ENCODE assay signal across 19 mouse cellular contexts in the genomic region with DNA sequence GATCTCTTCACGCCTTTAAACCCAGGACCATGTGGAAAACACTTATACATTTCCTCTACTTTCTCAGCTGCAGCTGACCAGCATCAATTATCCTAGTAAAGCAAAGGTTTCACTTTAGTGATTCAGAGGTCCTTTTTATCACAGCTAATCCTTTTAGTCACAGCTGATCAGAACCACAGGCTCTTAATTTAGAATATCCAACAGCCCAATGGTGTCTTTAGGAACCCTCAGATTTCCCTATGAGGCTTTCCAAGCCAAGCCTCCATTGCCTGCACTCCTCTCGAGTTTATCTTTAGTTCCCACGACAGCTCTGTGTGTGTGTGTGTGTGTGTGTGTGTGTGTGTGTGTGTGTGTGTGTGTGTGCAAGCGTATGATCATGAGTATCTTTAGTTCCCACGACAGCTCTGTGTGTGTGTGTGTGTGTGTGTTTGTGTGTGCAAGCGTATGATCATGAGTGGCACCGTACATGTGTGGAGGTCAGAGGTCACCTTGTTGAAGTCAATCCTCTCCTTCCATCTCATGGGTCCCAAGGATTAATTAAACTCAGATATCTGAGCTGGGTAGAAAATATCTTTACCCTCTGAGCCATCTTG.
A peak's percentile ranks its signal among the peaks of the same experiment; 100 is the strongest.
DNase-seq lines count a peak whose midpoint lies in the region; ATAC-seq lines count a peak whose summit lies in the region.
"Had no signal": no experiment of that assay in that cellular context is flagged by ENCODE, and none has a peak within 500 bp of the region (broad histone marks: within the 10 kb centered on the region; RNA-seq: fewer than 3 reads in every experiment).

No protein-coding gene starts in this region.

- DNase-seq in hindbrain, embryonic 11.5 days (ENCODE audit: low spot score), result no peak
- DNase-seq in hindbrain, embryonic 14.5 days (ENCODE audit: low spot score), result no peak
- DNase-seq in midbrain, embryonic 10.5 days (ENCODE audit: low spot score), result no peak
- DNase-seq: adrenal gland, postnatal 14 days; cerebellum, adult 2 months; cerebellum, postnatal 10 days; gastrocnemius, postnatal 36 days; heart, adult 11 months; heart, postnatal 36 days had no signal

- H3K27me3 ChIP-seq in hindbrain, embryonic 11.5 days (ENCODE audit: control insufficient read depth, insufficient read depth, low read length), result no peaks in the 10 kb centered on the region
- no peaks in the 10 kb centered on the region for H3K27me3 ChIP-seq in hindbrain, embryonic 14.5 days (ENCODE audit: control insufficient read depth, insufficient read depth, low read length)
- no peaks in the 10 kb centered on the region for H3K27me3 ChIP-seq in midbrain, embryonic 12.5 days
- no peaks in the 10 kb centered on the region for H3K27me3 ChIP-seq in midbrain, embryonic 10.5 days (ENCODE audit: low read depth, poor library complexity, severe bottlenecking)
- no peaks in the 10 kb centered on the region for H3K27me3 ChIP-seq in midbrain, embryonic 13.5 days
- H3K27me3 ChIP-seq in neural tube, embryonic 13.5 days, result no peaks in the 10 kb centered on the region
- H3K27me3 ChIP-seq: heart, embryonic 13.5 days; hindbrain, embryonic 15.5 days; Patski had no signal

- H3K4me3 ChIP-seq in hindbrain, embryonic 11.5 days (ENCODE audit: low read depth, low read length), result no peak overlapping the region
- no peak overlapping the region for H3K4me3 ChIP-seq in hindbrain, embryonic 14.5 days (replicated peaks; ENCODE audit: low read length)
- no peak overlapping the region for H3K4me3 ChIP-seq in midbrain, embryonic 12.5 days
- H3K4me3 ChIP-seq in midbrain, embryonic 10.5 days, result no peak overlapping the region
- H3K4me3 ChIP-seq in midbrain, embryonic 13.5 days (replicated peaks), result no peak overlapping the region
- no peak overlapping the region for H3K4me3 ChIP-seq in neural tube, embryonic 13.5 days
- H3K4me3 ChIP-seq: embryonic facial prominence, embryonic 10.5 days; heart, embryonic 13.5 days; hindbrain, embryonic 15.5 days had no signal

- H3K9ac ChIP-seq in hindbrain, embryonic 11.5 days (ENCODE audit: low read depth, low read length), result no peak overlapping the region
- H3K9ac ChIP-seq in hindbrain, embryonic 14.5 days, result no peak overlapping the region
- no peak overlapping the region for H3K9ac ChIP-seq in midbrain, embryonic 12.5 days (replicated peaks)
- H3K9ac ChIP-seq in midbrain, embryonic 13.5 days (replicated peaks), result no peak overlapping the region
- no peak overlapping the region for H3K9ac ChIP-seq in neural tube, embryonic 13.5 days
- H3K9ac ChIP-seq: heart, embryonic 13.5 days; hindbrain, embryonic 15.5 days had no signal

- no peak overlapping the region for H3K4me2 ChIP-seq in hindbrain, embryonic 11.5 days (replicated peaks; ENCODE audit: low read depth, low read length)
- H3K4me2 ChIP-seq in hindbrain, embryonic 14.5 days (replicated peaks), result no peak overlapping the region
- no peak overlapping the region for H3K4me2 ChIP-seq in midbrain, embryonic 12.5 days (replicated peaks)
- H3K4me2 ChIP-seq in midbrain, embryonic 13.5 days (replicated peaks), result no peak overlapping the region
- no peak overlapping the region for H3K4me2 ChIP-seq in neural tube, embryonic 13.5 days
- H3K4me2 ChIP-seq: heart, embryonic 13.5 days; hindbrain, embryonic 15.5 days had no signal

- 79% methylated on average over 7 of the region's 7 CpGs for WGBS in hindbrain, embryonic 11.5 days
- WGBS in hindbrain, embryonic 14.5 days, result 66% methylated on average over 7 of the region's 7 CpGs
- WGBS in midbrain, embryonic 12.5 days, result 41% methylated on average over 7 of the region's 7 CpGs
- WGBS in midbrain, embryonic 10.5 days, result 67% methylated on average over 7 of the region's 7 CpGs
- WGBS in midbrain, embryonic 13.5 days, result 33% methylated on average over 7 of the region's 7 CpGs
- 58% methylated on average over 7 of the region's 7 CpGs for WGBS in neural tube, embryonic 13.5 days

- no peaks in the 10 kb centered on the region for H3K36me3 ChIP-seq in hindbrain, embryonic 11.5 days (ENCODE audit: control insufficient read depth, insufficient read depth, low read length)
- no peaks in the 10 kb centered on the region for H3K36me3 ChIP-seq in hindbrain, embryonic 14.5 days (replicated peaks; ENCODE audit: control insufficient read depth, insufficient read depth)
- no peaks in the 10 kb centered on the region for H3K36me3 ChIP-seq in midbrain, embryonic 12.5 days
- no peaks in the 10 kb centered on the region for H3K36me3 ChIP-seq in midbrain, embryonic 10.5 days
- no peaks in the 10 kb centered on the region for H3K36me3 ChIP-seq in midbrain, embryonic 13.5 days
- H3K36me3 ChIP-seq in neural tube, embryonic 13.5 days, result no peaks in the 10 kb centered on the region
- H3K36me3 ChIP-seq: embryonic facial prominence, embryonic 10.5 days; heart, embryonic 13.5 days; hindbrain, embryonic 15.5 days had no signal

- no peaks in the 10 kb centered on the region for H3K4me1 ChIP-seq in hindbrain, embryonic 11.5 days (replicated peaks; ENCODE audit: control insufficient read depth, insufficient read depth, low read length)
- no peaks in the 10 kb centered on the region for H3K4me1 ChIP-seq in hindbrain, embryonic 14.5 days (replicated peaks; ENCODE audit: control insufficient read depth, insufficient read depth, low read length)
- H3K4me1 ChIP-seq in midbrain, embryonic 12.5 days, result no peaks in the 10 kb centered on the region
- H3K4me1 ChIP-seq in midbrain, embryonic 10.5 days, result peaks cover 10% of the 10 kb centered on the region; the same call in 1 of the 2 replicates
- H3K4me1 ChIP-seq in midbrain, embryonic 13.5 days (replicated peaks), result peaks cover 5% of the 10 kb centered on the region; the same call in 1 of the 2 replicates
- H3K4me1 ChIP-seq in neural tube, embryonic 13.5 days (replicated peaks), result no peaks in the 10 kb centered on the region
- H3K4me1 ChIP-seq: embryonic facial prominence, embryonic 10.5 days; heart, embryonic 13.5 days; hindbrain, embryonic 15.5 days had no signal

- H3K9me3 ChIP-seq in hindbrain, embryonic 11.5 days (ENCODE audit: control insufficient read depth, low read length), result no peaks in the 10 kb centered on the region
- H3K9me3 ChIP-seq in hindbrain, embryonic 14.5 days (ENCODE audit: control insufficient read depth, low read length), result no peaks in the 10 kb centered on the region
- no peaks in the 10 kb centered on the region for H3K9me3 ChIP-seq in midbrain, embryonic 12.5 days
- no peaks in the 10 kb centered on the region for H3K9me3 ChIP-seq in midbrain, embryonic 10.5 days (replicated peaks)
- H3K9me3 ChIP-seq in midbrain, embryonic 13.5 days, result no peaks in the 10 kb centered on the region
- H3K9me3 ChIP-seq in neural tube, embryonic 13.5 days, result no peaks in the 10 kb centered on the region
- H3K9me3 ChIP-seq: embryonic facial prominence, embryonic 10.5 days; heart, embryonic 13.5 days; hindbrain, embryonic 15.5 days had no signal

- peak; percentile 19; the same call in 1 of the 2 replicates for ATAC-seq in hindbrain, embryonic 11.5 days (ENCODE audit: low FRiP score)
- ATAC-seq in hindbrain, embryonic 14.5 days (ENCODE audit: low FRiP score), result no peak
- peak; percentile 80 for ATAC-seq in midbrain, embryonic 12.5 days (ENCODE audit: low FRiP score, low read depth)
- ATAC-seq in midbrain, embryonic 13.5 days, result peak; percentile 77
- ATAC-seq in neural tube, embryonic 13.5 days (ENCODE audit: low read depth), result 0 out of 2 replicates have a peak, but pooled peaks have one; percentile 23
- no peak for ATAC-seq in inflammation-experienced regulatory T-cells, adult 6 months
- ATAC-seq: activated CD4-positive, CD25-positive, alpha-beta regulatory T cell, adult 4 months; forebrain, embryonic 14.5 days; Patski had no signal

- no peak overlapping the region for H3K27ac ChIP-seq in hindbrain, embryonic 11.5 days (ENCODE audit: low read depth, low read length)
- H3K27ac ChIP-seq in hindbrain, embryonic 14.5 days, result no peak overlapping the region
- no peak overlapping the region for H3K27ac ChIP-seq in midbrain, embryonic 12.5 days (replicated peaks)
- H3K27ac ChIP-seq in midbrain, embryonic 10.5 days (replicated peaks), result no peak overlapping the region; the same call in 1 of the 2 replicates
- no peak overlapping the region for H3K27ac ChIP-seq in midbrain, embryonic 13.5 days
- H3K27ac ChIP-seq in neural tube, embryonic 13.5 days (replicated peaks), result no peak overlapping the region
- H3K27ac ChIP-seq: embryonic facial prominence, embryonic 10.5 days; heart, embryonic 13.5 days; hindbrain, embryonic 15.5 days had no signal

Comparison
In these comparisons a context has a peak if more than half of its experiments do, and no peak if none do; other contexts are left out.
1. ATAC-seq: peak in hindbrain, embryonic 11.5 days (single experiment), midbrain, embryonic 12.5 days (single experiment), midbrain, embryonic 13.5 days (single experiment) and neural tube, embryonic 13.5 days (single experiment); none in hindbrain, embryonic 14.5 days (single experiment) and inflammation-experienced regulatory T-cells, adult 6 months (single experiment).